In genomic region chr9:46015831-46016230, GRCm38 (mm10) we compare ENCODE assay signal across 8 mouse cellular contexts. TPM values are rescaled to one million over a fixed set of nuclear protein-coding genes. Genes with fewer than 3 reads are reported as not detected.
DNase-seq lines count a peak whose midpoint lies in the region; ATAC-seq and TF ChIP-seq lines count a peak whose summit lies in the region.

No protein-coding gene starts in this region.

- H3K36me3 ChIP-seq in kidney, embryonic 14.5 days (ENCODE audit: control insufficient read depth, insufficient read depth, low read length) = no peaks in the 10 kb centered on the region
- no peaks in the 10 kb centered on the region for H3K36me3 ChIP-seq in kidney, adult 2 months (ENCODE audit: control insufficient read depth, insufficient read depth, low read length)

- H3K4me2 ChIP-seq in kidney, embryonic 14.5 days (replicated peaks; ENCODE audit: low read depth, low read length) = no peak overlapping the region

- no peak overlapping the region for H3K9ac ChIP-seq in kidney, embryonic 14.5 days (ENCODE audit: low read depth, low read length)

- H3K27ac ChIP-seq in kidney, embryonic 14.5 days (ENCODE audit: low read depth, low read length) = no peak overlapping the region
- H3K27ac ChIP-seq in kidney, adult 2 months (ENCODE audit: insufficient read depth, low read depth, low read length) = no peak overlapping the region

- no peak overlapping the region for H3K4me3 ChIP-seq in kidney, embryonic 14.5 days (ENCODE audit: low read length)
- H3K4me3 ChIP-seq in kidney, adult 2 months (ENCODE audit: insufficient read depth, low read depth, low read length) = no peak overlapping the region

- ATAC-seq in kidney, embryonic 14.5 days (ENCODE audit: low FRiP score, low TSS enrichment) = no peak

- DNase-seq in kidney, adult 11 months = peak; percentile 47
- DNase-seq in adrenal gland, postnatal 10 days = peak; percentile 80
- peak; percentile 17 to 37 for DNase-seq in gastrocnemius, adult 8-10 months (ENCODE audit: low spot score in 2 of 2)
- peak; percentile 69 for DNase-seq in kidney, adult 2 months
- DNase-seq in lung, postnatal 10 days = peak; percentile 61
- no peak for DNase-seq in thymus, adult 18-20 months
- DNase-seq in layer of hippocampus, adult 9-11 months = no peak

- 53% methylated on average over 9 of the region's 9 CpGs for WGBS in kidney, embryonic 14.5 days
- WGBS in kidney, adult 2 months = 18% methylated on average over 9 of the region's 9 CpGs

- TF ChIP-seq POLR2A in kidney, adult 2 months (IDR thresholded peaks at IDR 0.05; ENCODE audit: low read depth, low read length) = no peak

- no peak for TF ChIP-seq CTCF in kidney, adult 2 months (conservative IDR thresholded peaks at IDR 0.05; ENCODE audit: insufficient read depth, insufficient read length, low read depth, low read length)

- H3K4me1 ChIP-seq in kidney, embryonic 14.5 days (ENCODE audit: control insufficient read depth, insufficient read depth, low read length) = peaks cover 36% of the 10 kb centered on the region
- peaks cover 23% of the 10 kb centered on the region for H3K4me1 ChIP-seq in kidney, adult 2 months (ENCODE audit: control insufficient read depth, insufficient read depth, low read length)

- no peaks in the 10 kb centered on the region for H3K27me3 ChIP-seq in kidney, embryonic 14.5 days (ENCODE audit: control insufficient read depth, insufficient read depth, low read length)
- H3K27me3 ChIP-seq in kidney, adult 2 months (replicated peaks; ENCODE audit: control insufficient read depth, insufficient read depth, low read length) = no peaks in the 10 kb centered on the region

- H3K9me3 ChIP-seq in kidney, embryonic 14.5 days (ENCODE audit: control insufficient read depth, low read length) = no peaks in the 10 kb centered on the region

RNA-seq across cellular contexts. Expression of gene Sik3, which starts 3.2 kb away (rescaled TPM):
- 10.1 and 11.2 TPM in 2 replicates for polyA plus RNA-seq in kidney, embryonic 14.5 days (2014; fragmentation: Nextera tagmentation; extraction: Ambion mirVana)
- total RNA-seq in adrenal gland, postnatal 10 days (2021) = 10 to 100 TPM; 50.2 to 55.1 TPM
- 10 to 100 TPM; 36.6 to 42.4 (median 39.7) TPM for total RNA-seq in gastrocnemius, adult 8-10 months (2022)
- polyA plus RNA-seq in kidney, adult 2 months (2012; rRNA removed) = 29.2 and 32.2 TPM in 2 replicates

RNA-seq across cellular contexts. Expression of gene Pafah1b2, which starts 3.3 kb away (rescaled TPM):
- polyA plus RNA-seq in kidney, embryonic 14.5 days (2014; fragmentation: Nextera tagmentation; extraction: Ambion mirVana) = 125 and 177 TPM in 2 replicates
- 100 to 1,000 TPM; 118 to 119 TPM for total RNA-seq in adrenal gland, postnatal 10 days (2021)
- 10 to 100 TPM; 19.1 to 25.8 (median 23.2) TPM for total RNA-seq in gastrocnemius, adult 8-10 months (2022)
- polyA plus RNA-seq in kidney, adult 2 months (2012; rRNA removed) = 17.6 and 21.1 TPM in 2 replicates

Comparison
In these comparisons a context has a peak if more than half of its experiments do, and no peak if none do; other contexts are left out.
1. DNase-seq: peak in kidney, adult 11 months (single experiment), adrenal gland, postnatal 10 days (single experiment), gastrocnemius, adult 8-10 months (2 of 2), kidney, adult 2 months (single experiment) and lung, postnatal 10 days (single experiment); none in thymus, adult 18-20 months (0 of 2) and layer of hippocampus, adult 9-11 months (single experiment).
2. RNA of gene Pafah1b2, which starts 3.3 kb away (total RNA-seq): 118 to 119 TPM in adrenal gland, postnatal 10 days; 19.1 to 25.8 TPM in gastrocnemius, adult 8-10 months; every median in the first group is over 4 times any median in the second.